Mouse (Mus musculus): ENCODE data around the gene Gtpbp4. TPM values are rescaled to one million over a fixed set of nuclear protein-coding genes. Genes with fewer than 3 reads are reported as not detected.
"Not testable (repeated sequence)": the region's sequence is repeated elsewhere in the genome, so short reads cannot be mapped to it uniquely, and the experiment has no call there.

The Gtpbp4 gene
- polyA plus RNA-seq, 1 experiment = 7.5 TPM

- H3K27ac ChIP-seq (ENCODE audit: insufficient read depth, low read depth, low read length) = no peak overlapping the region
- H3K36me3 ChIP-seq (ENCODE audit: control insufficient read depth, insufficient read depth, low read length) = peaks cover 21% of the 10 kb centered on the region
- WGBS = 94% methylated on average over 3 of the region's 3 CpGs
- no peaks in the 10 kb centered on the region for H3K27me3 ChIP-seq (replicated peaks; ENCODE audit: control insufficient read depth, insufficient read depth, low read length)
- no peak for DNase-seq
- H3K4me1 ChIP-seq (ENCODE audit: control insufficient read depth, insufficient read depth, low read length) = no peaks in the 10 kb centered on the region
- TF ChIP-seq POLR2A (IDR thresholded peaks at IDR 0.05; ENCODE audit: low read depth, low read length) = no peak
- TF ChIP-seq CTCF (conservative IDR thresholded peaks at IDR 0.05; ENCODE audit: insufficient read depth, insufficient read length, low read depth, low read length) = no peak
- no peak overlapping the region for H3K4me3 ChIP-seq (ENCODE audit: insufficient read depth, low read depth, low read length)
Observed at GRCm38 (mm10) chr13:8972972-8973371, 22.9 kb downstream of the Gtpbp4 start.

GRCm38 (mm10) chr13:8972369-8972768 is 23.5 kb downstream of the Gtpbp4 start:
- H3K4me1 ChIP-seq (ENCODE audit: control insufficient read depth, insufficient read depth, low read length) = no peaks in the 10 kb centered on the region
- H3K4me3 ChIP-seq (ENCODE audit: insufficient read depth, low read depth, low read length) = no peak overlapping the region
- H3K27me3 ChIP-seq (replicated peaks; ENCODE audit: control insufficient read depth, insufficient read depth, low read length) = no peaks in the 10 kb centered on the region
- DNase-seq = no peak
- peaks cover 17% of the 10 kb centered on the region for H3K36me3 ChIP-seq (ENCODE audit: control insufficient read depth, insufficient read depth, low read length)
- TF ChIP-seq CTCF (conservative IDR thresholded peaks at IDR 0.05; ENCODE audit: insufficient read depth, insufficient read length, low read depth, low read length) = no peak
- no peak for TF ChIP-seq POLR2A (IDR thresholded peaks at IDR 0.05; ENCODE audit: low read depth, low read length)
- H3K27ac ChIP-seq (ENCODE audit: insufficient read depth, low read depth, low read length) = no peak overlapping the region

GRCm38 (mm10) chr13:8967742-8968141 is 28.1 kb downstream of the Gtpbp4 start:
- TF ChIP-seq CTCF (conservative IDR thresholded peaks at IDR 0.05; ENCODE audit: insufficient read depth, insufficient read length, low read depth, low read length) (no peak), POLR2A (IDR thresholded peaks at IDR 0.05; ENCODE audit: low read depth, low read length) (no peak)
- DNase-seq = no peak
- Histone ChIP-seq H3K4me1 (ENCODE audit: control insufficient read depth, insufficient read depth, low read length) (no peaks in the 10 kb centered on the region), H3K27ac (ENCODE audit: insufficient read depth, low read depth, low read length) (no peak overlapping the region), H3K36me3 (ENCODE audit: control insufficient read depth, insufficient read depth, low read length) (peaks cover 4% of the 10 kb centered on the region), H3K4me3 (ENCODE audit: insufficient read depth, low read depth, low read length) (no peak overlapping the region), H3K27me3 (replicated peaks; ENCODE audit: control insufficient read depth, insufficient read depth, low read length) (no peaks in the 10 kb centered on the region)
- whole genome bisulfite sequencing = 93% methylated on average over 8 of the region's 8 CpGs

- no peak for DNase-seq
- 69% methylated on average over 5 of the region's 5 CpGs for WGBS
- Histone ChIP-seq H3K4me1 (ENCODE audit: control insufficient read depth, insufficient read depth, low read length) (no peaks in the 10 kb centered on the region), H3K4me3 (ENCODE audit: insufficient read depth, low read depth, low read length) (no peak overlapping the region), H3K27me3 (replicated peaks; ENCODE audit: control insufficient read depth, insufficient read depth, low read length) (no peaks in the 10 kb centered on the region), H3K36me3 (ENCODE audit: control insufficient read depth, insufficient read depth, low read length) (0 out of 2 replicates have a peak, but pooled peaks cover 2% of the 10 kb centered on the region), H3K27ac (ENCODE audit: insufficient read depth, low read depth, low read length) (no peak overlapping the region)
- no peak for TF ChIP-seq POLR2A (IDR thresholded peaks at IDR 0.05; ENCODE audit: low read depth, low read length)
- no peak for TF ChIP-seq CTCF (conservative IDR thresholded peaks at IDR 0.05; ENCODE audit: insufficient read depth, insufficient read length, low read depth, low read length)
Observed at GRCm38 (mm10) chr13:8965224-8965623, 30.7 kb downstream of the Gtpbp4 start.

GRCm38 (mm10) chr13:8962266-8962665 is 33.6 kb downstream of the Gtpbp4 start:
- DNase-seq; H3K4me1 ChIP-seq (ENCODE audit: control insufficient read depth, insufficient read depth, low read length); H3K27me3 ChIP-seq (replicated peaks; ENCODE audit: control insufficient read depth, insufficient read depth, low read length); H3K36me3 ChIP-seq (ENCODE audit: control insufficient read depth, insufficient read depth, low read length); H3K27ac ChIP-seq (ENCODE audit: insufficient read depth, low read depth, low read length); H3K4me3 ChIP-seq (ENCODE audit: insufficient read depth, low read depth, low read length): not testable (repeated sequence)
- 40% methylated on average over 5 of the region's 5 CpGs for WGBS

- H3K4me1 ChIP-seq (ENCODE audit: control insufficient read depth, insufficient read depth, low read length); H3K27me3 ChIP-seq (replicated peaks; ENCODE audit: control insufficient read depth, insufficient read depth, low read length); H3K27ac ChIP-seq (ENCODE audit: insufficient read depth, low read depth, low read length); H3K4me3 ChIP-seq (ENCODE audit: insufficient read depth, low read depth, low read length); DNase-seq; H3K36me3 ChIP-seq (ENCODE audit: control insufficient read depth, insufficient read depth, low read length): not testable (repeated sequence)
- WGBS = 77% methylated on average over 3 of the region's 3 CpGs
Observed at GRCm38 (mm10) chr13:8961128-8961888, 34.6 kb downstream of the Gtpbp4 start.

- 84% methylated on average over 6 of the region's 6 CpGs for WGBS
- not testable (repeated sequence) for H3K36me3 ChIP-seq (ENCODE audit: control insufficient read depth, insufficient read depth, low read length); H3K4me1 ChIP-seq (ENCODE audit: control insufficient read depth, insufficient read depth, low read length); DNase-seq; H3K4me3 ChIP-seq (ENCODE audit: insufficient read depth, low read depth, low read length); H3K27ac ChIP-seq (ENCODE audit: insufficient read depth, low read depth, low read length); H3K27me3 ChIP-seq (replicated peaks; ENCODE audit: control insufficient read depth, insufficient read depth, low read length)
Observed at GRCm38 (mm10) chr13:8959554-8959953, 36.3 kb downstream of the Gtpbp4 start.

GRCm38 (mm10) chr13:8959058-8959457 is 36.8 kb downstream of the Gtpbp4 start:
- H3K4me3 ChIP-seq (ENCODE audit: insufficient read depth, low read depth, low read length); DNase-seq; H3K4me1 ChIP-seq (ENCODE audit: control insufficient read depth, insufficient read depth, low read length); H3K27ac ChIP-seq (ENCODE audit: insufficient read depth, low read depth, low read length); H3K36me3 ChIP-seq (ENCODE audit: control insufficient read depth, insufficient read depth, low read length); H3K27me3 ChIP-seq (replicated peaks; ENCODE audit: control insufficient read depth, insufficient read depth, low read length): not testable (repeated sequence)
- 15% methylated on average over 1 of the region's 5 CpGs for WGBS

- not testable (repeated sequence) for H3K27ac ChIP-seq (ENCODE audit: insufficient read depth, low read depth, low read length); H3K4me3 ChIP-seq (ENCODE audit: insufficient read depth, low read depth, low read length); H3K27me3 ChIP-seq (replicated peaks; ENCODE audit: control insufficient read depth, insufficient read depth, low read length); DNase-seq; H3K4me1 ChIP-seq (ENCODE audit: control insufficient read depth, insufficient read depth, low read length); H3K36me3 ChIP-seq (ENCODE audit: control insufficient read depth, insufficient read depth, low read length)
- WGBS = no CpG with 5 or more reads among the region's 5 CpGs
Observed at GRCm38 (mm10) chr13:8956873-8957272, 39.0 kb downstream of the Gtpbp4 start.

- 40% methylated on average over 2 of the region's 2 CpGs for WGBS
- not testable (repeated sequence) for H3K4me1 ChIP-seq (ENCODE audit: control insufficient read depth, insufficient read depth, low read length); H3K27me3 ChIP-seq (replicated peaks; ENCODE audit: control insufficient read depth, insufficient read depth, low read length); H3K27ac ChIP-seq (ENCODE audit: insufficient read depth, low read depth, low read length); DNase-seq; H3K36me3 ChIP-seq (ENCODE audit: control insufficient read depth, insufficient read depth, low read length); H3K4me3 ChIP-seq (ENCODE audit: insufficient read depth, low read depth, low read length)
Observed at GRCm38 (mm10) chr13:8955127-8955526, 40.8 kb downstream of the Gtpbp4 start.

- H3K27ac ChIP-seq (ENCODE audit: insufficient read depth, low read depth, low read length); H3K4me1 ChIP-seq (ENCODE audit: control insufficient read depth, insufficient read depth, low read length); H3K36me3 ChIP-seq (ENCODE audit: control insufficient read depth, insufficient read depth, low read length); H3K4me3 ChIP-seq (ENCODE audit: insufficient read depth, low read depth, low read length); H3K27me3 ChIP-seq (replicated peaks; ENCODE audit: control insufficient read depth, insufficient read depth, low read length); DNase-seq: not testable (repeated sequence)
Observed at GRCm38 (mm10) chr13:8952563-8952962, 43.3 kb downstream of the Gtpbp4 start, which contains the start of gene Idi2. Gene Idi2 (plus strand): TSS chr13:8952863.
